Mouse (Mus musculus): ENCODE measurements around the gene Olfr983.

Olfr983 gene

GRCm38 (mm10) chr9:40093495-40093894 lies at the start of gene Olfr983:
Gene Olfr983, minus strand, starts transcription at chr9:40093595.
- DNase-seq = no peak

DNA sequence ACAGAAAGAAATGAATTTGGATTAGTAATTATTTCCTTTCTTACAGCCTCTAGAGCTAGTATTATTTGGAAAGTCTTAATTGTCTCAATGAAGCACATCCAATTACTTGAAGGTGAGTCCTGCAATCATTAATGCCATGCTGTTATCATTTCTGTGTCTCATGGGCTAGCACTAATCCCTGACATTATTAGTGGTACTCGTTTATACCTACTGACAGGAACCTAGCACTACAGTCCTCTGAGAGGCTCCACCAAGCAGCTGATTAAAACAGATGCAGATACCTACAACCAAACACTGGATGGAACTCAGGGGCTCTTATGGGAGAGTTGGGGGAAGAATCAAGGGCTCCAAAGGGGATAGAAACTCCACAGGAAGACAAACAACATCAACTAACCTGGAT lies 48.1 kb upstream of the Olfr983 start:
- DNase-seq = no peak

DNA sequence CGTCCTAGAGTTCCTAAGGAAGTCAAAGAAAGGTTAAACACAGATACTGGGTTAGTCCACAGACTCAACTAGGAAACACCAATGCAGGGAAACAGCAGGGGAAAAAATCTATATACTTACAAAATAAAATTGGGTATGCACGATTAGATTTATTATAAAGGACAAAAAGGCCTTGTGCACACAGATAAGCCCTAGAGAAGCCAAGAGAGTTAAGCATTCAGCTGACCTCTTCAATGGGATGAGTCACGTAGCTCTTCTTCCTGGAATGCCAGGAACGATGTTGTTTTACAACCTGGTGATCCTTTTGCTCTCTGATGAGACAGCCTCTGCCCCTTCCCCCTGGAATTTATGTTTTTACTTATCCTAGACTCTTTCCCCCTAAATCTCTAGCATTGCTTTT lies 46.1 kb upstream of the Olfr983 start:
- DNase-seq = no peak

- no peak for DNase-seq
Measured at GRCm38 (mm10) chr9:40136987-40137688, 43.7 kb upstream of the Olfr983 start.

GRCm38 (mm10) chr9:40130556-40130955 lies 37.2 kb upstream of the Olfr983 start:
- DNase-seq = no peak

- no peak for DNase-seq
Measured at GRCm38 (mm10) chr9:40130084-40130483, 36.7 kb upstream of the Olfr983 start, which contains the start of gene Olfr985. Gene Olfr985, minus strand, starts transcription at chr9:40130184.

DNA sequence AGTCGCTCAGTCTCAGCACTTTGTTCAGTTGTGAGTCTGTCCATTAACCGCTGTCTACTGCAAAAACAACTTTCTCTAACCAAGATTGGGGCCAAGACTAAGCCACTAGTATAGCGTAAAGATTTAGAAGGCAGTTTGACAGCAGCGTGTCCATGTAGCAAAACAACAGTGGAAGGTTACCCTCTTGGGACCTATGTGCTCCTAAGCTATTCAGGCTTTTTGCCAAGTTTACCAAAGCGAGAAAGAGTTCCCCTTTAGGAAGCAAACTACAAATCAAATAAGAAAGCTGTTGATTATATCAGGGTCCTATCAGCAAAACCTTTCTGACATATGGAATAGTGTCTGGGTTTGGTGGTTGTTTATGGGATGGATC lies 23.9 kb upstream of the Olfr983 start:
- no peak for DNase-seq

GRCm38 (mm10) chr9:40116645-40117286 lies 23.4 kb upstream of the Olfr983 start:
- DNase-seq = no peak

- no peak for DNase-seq
Measured at GRCm38 (mm10) chr9:40114106-40114505, 20.7 kb upstream of the Olfr983 start, which contains the start of gene Olfr984. Gene Olfr984, minus strand, starts transcription at chr9:40114206.

DNA sequence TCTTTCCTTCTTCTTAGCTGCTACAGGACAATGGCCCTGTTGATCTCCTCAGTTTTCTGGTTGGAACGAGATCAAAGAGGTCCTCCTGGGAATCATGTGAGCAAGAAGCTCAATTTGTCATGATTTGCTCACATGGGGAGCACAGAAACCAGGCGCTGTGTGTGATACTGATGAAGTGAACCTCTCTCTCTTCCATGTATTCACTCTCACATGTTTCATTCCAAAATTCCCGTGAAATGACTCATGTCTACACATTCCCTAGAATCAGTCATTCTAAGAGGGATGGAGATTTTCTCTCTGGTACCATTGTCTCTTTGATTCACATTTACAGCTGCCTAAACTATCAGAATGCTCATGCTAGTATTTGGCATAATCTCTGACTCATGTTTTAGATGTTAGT lies 1.4 kb upstream of the Olfr983 start:
- no peak for DNase-seq

DNA sequence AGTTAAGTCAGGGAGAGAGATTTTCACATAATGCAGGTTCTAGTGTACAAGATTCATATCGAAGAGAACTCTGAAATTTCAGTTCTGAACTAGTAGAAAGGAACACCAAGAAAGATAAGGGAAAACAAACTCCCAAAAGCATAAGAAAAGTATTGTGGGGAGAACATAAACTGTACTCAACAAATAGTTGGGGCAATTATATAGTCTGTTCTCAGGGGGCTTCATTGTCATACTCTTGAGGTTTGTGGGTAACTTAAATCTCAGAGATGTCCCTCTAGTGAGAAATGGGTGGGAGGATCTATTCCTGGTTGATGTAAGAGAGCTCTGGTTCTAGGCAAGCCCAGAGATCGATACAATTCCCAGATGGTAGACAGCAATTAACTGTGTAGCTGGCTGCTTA lies 19.9 kb downstream of the Olfr983 start, which contains the start of gene Olfr982:
Gene Olfr982, plus strand, starts transcription at position 301 of the 400 bp plus-strand sequence.
- DNase-seq = no peak

GRCm38 (mm10) chr9:40050138-40050537 lies 43.3 kb downstream of the Olfr983 start:
- DNase-seq = no peak

Measured in cerebellum, adult 11-12 months (tissue).